Mouse (Mus musculus) liver, embryonic 14.5 days (tissue): ENCODE data around the gene Mtmr14. TPM values are rescaled to one million over a fixed set of nuclear protein-coding genes. Genes with fewer than 3 reads are reported as not detected.

ENCODE experiments used
- ATAC-seq: fragments of 200-750 bp; cut with Nextera tagmentation; 2 replicates; pipeline ENCODE4 v1.8.0; 2017; ENCODE audit warnings: moderate number of reproducible peaks, mild to moderate bottlenecking, moderate library complexity; ENCODE audit not compliant: insufficient read depth
- DNase-seq, 3 experiments: peaks; one replicate each; pipeline ENCODE4 v3.0.0-alpha.2; 2012 to 2013; ENCODE audit warnings: low read depth in 3 of 3, low spot score in 3 of 3
- H3K27ac ChIP-seq: fragments of 300-500 bp; sonication (generic); 2 replicates; pipeline ENCODE4 v1.5.1; 2014; ENCODE audit warnings: moderate library complexity, mild to moderate bottlenecking, control low read depth, inconsistent platforms
- H3K27me3 ChIP-seq: fragments of 300-500 bp; sonication (generic); 2 replicates; pipeline ENCODE4 v1.6.1; 2014; ENCODE audit warnings: mild to moderate bottlenecking, low read length, moderate library complexity; ENCODE audit not compliant: control insufficient read depth, insufficient read depth
- H3K36me3 ChIP-seq: fragments of 300-500 bp; sonication (generic); replicated peaks from 2 replicates; pipeline ENCODE4 v1.6.1; 2014; ENCODE audit warnings: low read depth; ENCODE audit not compliant: control insufficient read depth, insufficient read depth
- H3K4me1 ChIP-seq, 2 experiments: fragments of 200-500 bp in 1 of 2; fragments of 300-500 bp in 1 of 2; sonication (generic) in 1 of 2; replicated peaks; 2 replicates each; pipeline ENCODE4 v1.6.1; 2012 to 2014; ENCODE audit warnings: antibody characterized with exemption in 1 of 2, inconsistent platforms in 1 of 2, low read length in 1 of 2; ENCODE audit not compliant: control insufficient read depth in 2 of 2, insufficient read depth in 2 of 2
- H3K4me2 ChIP-seq: fragments of 300-500 bp; sonication (generic); 2 replicates; pipeline ENCODE4 v1.6.1; 2014; ENCODE audit warnings: low read depth, mild to moderate bottlenecking, control low read depth, moderate library complexity
- H3K4me3 ChIP-seq, 2 experiments: fragments of 200-500 bp in 1 of 2; fragments of 300-500 bp in 1 of 2; sonication (generic) in 1 of 2; 2 replicates each; pipeline ENCODE4 v1.5.1; 2012 to 2014; ENCODE audit warnings: low read depth in 2 of 2, low read length in 2 of 2, mild to moderate bottlenecking in 2 of 2, control low read depth in 1 of 2, inconsistent platforms in 1 of 2, moderate library complexity in 1 of 2; ENCODE audit not compliant: insufficient read depth in 1 of 2
- H3K9ac ChIP-seq: fragments of 300-500 bp; sonication (generic); replicated peaks from 2 replicates; pipeline ENCODE4 v1.6.1; 2014; ENCODE audit warnings: mild to moderate bottlenecking, control low read depth, moderate library complexity
- H3K9me3 ChIP-seq: fragments of 300-500 bp; sonication (generic); 2 replicates; pipeline ENCODE4 v1.6.1; 2016; ENCODE audit warnings: low read length, mixed read lengths; ENCODE audit not compliant: control insufficient read depth
- CTCF ChIP-seq: IDR thresholded peaks from 2 replicates; pipeline ENCODE4 v1.5.1; 2016; ENCODE audit warnings: antibody characterized with exemption, low read depth, control low read depth
- EP300 ChIP-seq: IDR thresholded peaks from 2 replicates; pipeline ENCODE4 v1.6.1; 2016; ENCODE audit warnings: antibody characterized with exemption, low read depth
- WGBS: fragments of 180-500 bp; shearing (Covaris S2); extraction: QIAGEN DNeasy Blood & Tissue Kit; methylation state at CpG from one replicate; pipeline ENCODE4 v1.1.7; 2014; ENCODE audit not compliant: insufficient replicate concordance; 5-methylcytosine and 5-hydroxymethylcytosine counted together
- polyA plus RNA-seq, 2 experiments: library from polyadenylated mRNA; depleted of rRNA in 1 of 2; stranded (reverse) in 1 of 2; unstranded in 1 of 2; fragments of >200 nt; fragmentation: Nextera tagmentation in 1 of 2; extraction: Ambion mirVana in 1 of 2; gene quantifications; 2 replicates each; pipeline versions ENCODE4 v1.2.1 to v1.2.3; 2012 to 2014

The Mtmr14 gene
- polyA plus RNA-seq (2012; rRNA removed) (11.6 and 13.6 TPM in 2 replicates), polyA plus RNA-seq (2014; fragmentation: Nextera tagmentation; extraction: Ambion mirVana) (16.0 and 17.0 TPM in 2 replicates)

GRCm38 (mm10) chr6:113237542-113238270 lies at the start of gene Mtmr14:
Mtmr14 (plus strand) TSS chr6:113237843.
- Histone ChIP-seq H3K4me1 (peaks cover 8 to 10% of the 10 kb centered on the region in 2 experiments), H3K4me3 (peak within 1 kb of the TSS; percentile 87 to 100), H3K27ac (peak within 1 kb of the TSS; percentile 74), H3K36me3 (peaks cover under 1% of the 10 kb centered on the region; the same call in 1 of the 2 replicates), H3K9me3 (no peaks in the 10 kb centered on the region), H3K9ac (peak within 1 kb of the TSS; percentile 95), H3K4me2 (peak within 1 kb of the TSS; percentile 92), H3K27me3 (no peaks in the 10 kb centered on the region)
- WGBS, result under 1% methylated on average over 52 of the region's 55 CpGs
- peak; percentile 99 for ATAC-seq
- peak; percentile 95 to 97 (median 96) for DNase-seq
- TF ChIP-seq CTCF (no peak), EP300 (peak; percentile 31; the same call in 1 of the 2 replicates)

GRCm38 (mm10) chr6:113193765-113194460 lies 43.7 kb upstream of the Mtmr14 start:
- H3K4me2 ChIP-seq, result no peak overlapping the region

GRCm38 (mm10) chr6:113194517-113194840 lies 43.2 kb upstream of the Mtmr14 start:
- Histone ChIP-seq H3K4me1 (no peaks in the 10 kb centered on the region), H3K4me2 (no peak overlapping the region), H3K36me3 (no peaks in the 10 kb centered on the region), H3K27ac (no peak overlapping the region), H3K4me3 (no peak overlapping the region), H3K9ac (no peak overlapping the region), H3K27me3 (peaks cover 33% of the 10 kb centered on the region), H3K9me3 (no peaks in the 10 kb centered on the region)
- no peak for TF ChIP-seq EP300
- TF ChIP-seq CTCF, result no peak
- ATAC-seq (no peak), DNase-seq (no peak)
- WGBS, result 6% methylated on average over 5 of the region's 5 CpGs

More at GRCm38 (mm10) chr6:113193765-113194460, 43.7 kb upstream of the Mtmr14 start:
- no peak overlapping the region for H3K4me3 ChIP-seq
- no peaks in the 10 kb centered on the region for H3K36me3 ChIP-seq
- no peak overlapping the region for H3K9ac ChIP-seq
- no peak for TF ChIP-seq CTCF
- TF ChIP-seq EP300, result no peak
- H3K27me3 ChIP-seq, result peaks cover 33% of the 10 kb centered on the region
- H3K4me1 ChIP-seq, result no peaks in the 10 kb centered on the region
- H3K9me3 ChIP-seq, result no peaks in the 10 kb centered on the region
- WGBS, result 5% methylated on average over 46 of the region's 46 CpGs
- H3K27ac ChIP-seq, result no peak overlapping the region
- ATAC-seq (no peak), DNase-seq (peak in 1 of 3 experiments; percentile 11)

- TF ChIP-seq EP300, result no peak
- TF ChIP-seq CTCF, result no peak
- WGBS, result 3% methylated on average over 49 of the region's 66 CpGs
- ATAC-seq, result no peak
- H3K4me1 ChIP-seq, result no peaks in the 10 kb centered on the region
- DNase-seq, result no peak
- H3K9me3 ChIP-seq, result no peaks in the 10 kb centered on the region
- no peaks in the 10 kb centered on the region for H3K36me3 ChIP-seq
- H3K4me3 ChIP-seq, result peak within 1 kb of the TSS in 1 of 2 experiments; percentile 34; a peak in 2 of 4 replicates
- H3K9ac ChIP-seq, result no peak within 1 kb of the TSS
- H3K27ac ChIP-seq, result no peak within 1 kb of the TSS
- H3K27me3 ChIP-seq, result peaks cover 33% of the 10 kb centered on the region
- H3K4me2 ChIP-seq, result peak within 1 kb of the TSS; percentile 47
Measured at GRCm38 (mm10) chr6:113194841-113195595, 42.6 kb upstream of the Mtmr14 start, which contains the start of gene Lhfpl4. Lhfpl4 (minus strand) TSS chr6:113195384.
